Mouse (Mus musculus): ENCODE results near the gene Lrrtm4.

GRCm38 (mm10) chr6:80733416-80733815 is 714.7 kb downstream of the Lrrtm4 start:
- TF ChIP-seq POLR2A (IDR thresholded peaks at IDR 0.05; ENCODE audit: control insufficient read depth in 1 of 2, insufficient read depth in 1 of 2, low read depth in 1 of 2, low read length in 2 of 2, poor library complexity in 1 of 2) (no peak), MEF2A (IDR thresholded peaks at IDR 0.05; ENCODE audit: extremely low read depth, insufficient replicate concordance, low read depth, low read length, poor library complexity, severe bottlenecking) (no peak), GATA1 (IDR thresholded peaks at IDR 0.05; ENCODE audit: low read depth, low read length) (no peak), USF1 (IDR thresholded peaks at IDR 0.05; ENCODE audit: low read depth, low read length) (no peak), MAFK (IDR thresholded peaks at IDR 0.05; ENCODE audit: borderline replicate concordance, low read depth, low read length) (no peak), RCOR1 (IDR thresholded peaks at IDR 0.05; ENCODE audit: low read depth, low read length) (no peak), RAD21 (IDR thresholded peaks at IDR 0.05; ENCODE audit: low read depth, low read length) (no peak), CTCF (IDR thresholded peaks at IDR 0.05 in 2 of 3, conservative IDR thresholded peaks at IDR 0.05 in 1 of 3; ENCODE audit: control insufficient read depth in 1 of 3, insufficient read depth in 1 of 3, low read depth in 2 of 3, low read length in 3 of 3, poor library complexity in 1 of 3, severe bottlenecking in 1 of 3) (no peak), ZNF384 (IDR thresholded peaks at IDR 0.05; ENCODE audit: low read depth, low read length) (no peak)

Measured in MEL (cell line).